Mouse (Mus musculus): ENCODE data around the gene Rfc4. TPM values are rescaled to one million over a fixed set of nuclear protein-coding genes. Genes with fewer than 3 reads are reported as not detected.
"Not testable (repeated sequence)": the region's sequence is repeated elsewhere in the genome, so short reads cannot be mapped to it uniquely, and the experiment has no call there.

Rfc4 gene
- polyA plus RNA-seq, 1 experiment from 2014 or later: 37.1 TPM

- no peak overlapping the region for H3K27ac ChIP-seq (ENCODE audit: low read length)
- peaks cover 6% of the 10 kb centered on the region; the same call in 1 of the 2 replicates for H3K27me3 ChIP-seq (ENCODE audit: control insufficient read depth, insufficient read depth, low read depth, low read length)
- peak overlapping the region; percentile 29 for H3K4me2 ChIP-seq (ENCODE audit: low read length)
- H3K4me1 ChIP-seq (ENCODE audit: control insufficient read depth, insufficient read depth, low read length): peaks cover 4% of the 10 kb centered on the region
- H3K4me3 ChIP-seq (ENCODE audit: low read depth, low read length): no peak overlapping the region; the same call in 1 of the 2 replicates
- peak overlapping the region; percentile 10; the same call in 1 of the 2 replicates for H3K9ac ChIP-seq (ENCODE audit: low read depth, low read length)
- no peaks in the 10 kb centered on the region for H3K9me3 ChIP-seq (replicated peaks; ENCODE audit: control insufficient read depth, low read length, poor library complexity, severe bottlenecking)
- WGBS: 15% methylated on average over 15 of the region's 15 CpGs
- H3K36me3 ChIP-seq (ENCODE audit: control insufficient read depth, insufficient read depth, low read length): no peaks in the 10 kb centered on the region
- no peak for ATAC-seq
Measured at GRCm38 (mm10) chr16:23102340-23103037, 25.0 kb downstream of the Rfc4 start.

- Histone ChIP-seq H3K9me3 (replicated peaks; ENCODE audit: control insufficient read depth, low read length, poor library complexity, severe bottlenecking) (no peaks in the 10 kb centered on the region), H3K27me3 (ENCODE audit: control insufficient read depth, insufficient read depth, low read depth, low read length) (peaks cover 6% of the 10 kb centered on the region; the same call in 1 of the 2 replicates), H3K9ac (ENCODE audit: low read depth, low read length) (peak overlapping the region; percentile 50; the same call in 1 of the 2 replicates), H3K4me1 (ENCODE audit: control insufficient read depth, insufficient read depth, low read length) (peaks cover 4% of the 10 kb centered on the region), H3K4me2 (ENCODE audit: low read length) (peak overlapping the region; percentile 61), H3K36me3 (ENCODE audit: control insufficient read depth, insufficient read depth, low read length) (no peaks in the 10 kb centered on the region), H3K27ac (ENCODE audit: low read length) (no peak overlapping the region), H3K4me3 (ENCODE audit: low read depth, low read length) (no peak overlapping the region)
- ATAC-seq: no peak
- 12% methylated on average over 10 of the region's 10 CpGs for WGBS
Measured at GRCm38 (mm10) chr16:23100613-23101012, 26.9 kb downstream of the Rfc4 start.

- no peaks in the 10 kb centered on the region for H3K9me3 ChIP-seq (replicated peaks; ENCODE audit: control insufficient read depth, low read length, poor library complexity, severe bottlenecking)
- peak overlapping the region; percentile 28 for H3K4me3 ChIP-seq (ENCODE audit: low read depth, low read length)
- peaks cover 6% of the 10 kb centered on the region; the same call in 1 of the 2 replicates for H3K27me3 ChIP-seq (ENCODE audit: control insufficient read depth, insufficient read depth, low read depth, low read length)
- 3% methylated on average over 9 of the region's 9 CpGs for WGBS
- peaks cover 4% of the 10 kb centered on the region for H3K4me1 ChIP-seq (ENCODE audit: control insufficient read depth, insufficient read depth, low read length)
- H3K9ac ChIP-seq (ENCODE audit: low read depth, low read length): peak overlapping the region; percentile 50
- no peak; the same call in 1 of the 2 replicates for ATAC-seq
- no peaks in the 10 kb centered on the region for H3K36me3 ChIP-seq (ENCODE audit: control insufficient read depth, insufficient read depth, low read length)
- no peak overlapping the region for H3K27ac ChIP-seq (ENCODE audit: low read length)
- H3K4me2 ChIP-seq (ENCODE audit: low read length): peak overlapping the region; percentile 61
Measured at GRCm38 (mm10) chr16:23100099-23100575, 27.4 kb downstream of the Rfc4 start.

- Histone ChIP-seq H3K4me3 (ENCODE audit: low read depth, low read length) (peak overlapping the region; percentile 28), H3K9ac (ENCODE audit: low read depth, low read length) (peak overlapping the region; percentile 50; the same call in 1 of the 2 replicates), H3K27ac (ENCODE audit: low read length) (no peak overlapping the region), H3K27me3 (ENCODE audit: control insufficient read depth, insufficient read depth, low read depth, low read length) (peaks cover 6% of the 10 kb centered on the region; the same call in 1 of the 2 replicates), H3K9me3 (replicated peaks; ENCODE audit: control insufficient read depth, low read length, poor library complexity, severe bottlenecking) (no peaks in the 10 kb centered on the region), H3K36me3 (ENCODE audit: control insufficient read depth, insufficient read depth, low read length) (no peaks in the 10 kb centered on the region), H3K4me2 (ENCODE audit: low read length) (peak overlapping the region; percentile 61), H3K4me1 (ENCODE audit: control insufficient read depth, insufficient read depth, low read length) (peaks cover 4% of the 10 kb centered on the region)
- WGBS: 2% methylated on average over 12 of the region's 12 CpGs
- ATAC-seq: no peak
Measured at GRCm38 (mm10) chr16:23099632-23100031, 27.9 kb downstream of the Rfc4 start.

- not testable (repeated sequence) for ATAC-seq
Measured at GRCm38 (mm10) chr16:23098105-23098452, 29.5 kb downstream of the Rfc4 start.

GRCm38 (mm10) chr16:23097290-23098104, 30.0 kb downstream of the Rfc4 start:
- not testable (repeated sequence) for H3K4me1 ChIP-seq (ENCODE audit: control insufficient read depth, insufficient read depth, low read length); H3K9ac ChIP-seq (ENCODE audit: low read depth, low read length); H3K4me3 ChIP-seq (ENCODE audit: low read depth, low read length); H3K27me3 ChIP-seq (ENCODE audit: control insufficient read depth, insufficient read depth, low read depth, low read length); H3K36me3 ChIP-seq (ENCODE audit: control insufficient read depth, insufficient read depth, low read length); ATAC-seq; H3K27ac ChIP-seq (ENCODE audit: low read length); H3K4me2 ChIP-seq (ENCODE audit: low read length); H3K9me3 ChIP-seq (replicated peaks; ENCODE audit: control insufficient read depth, low read length, poor library complexity, severe bottlenecking)
- 85% methylated on average over 8 of the region's 8 CpGs for WGBS

More at GRCm38 (mm10) chr16:23098105-23098452, 29.5 kb downstream of the Rfc4 start:
- WGBS: 97% methylated on average over 1 of the region's 1 CpGs
- not testable (repeated sequence) for H3K9ac ChIP-seq (ENCODE audit: low read depth, low read length); H3K4me1 ChIP-seq (ENCODE audit: control insufficient read depth, insufficient read depth, low read length); H3K36me3 ChIP-seq (ENCODE audit: control insufficient read depth, insufficient read depth, low read length); H3K27me3 ChIP-seq (ENCODE audit: control insufficient read depth, insufficient read depth, low read depth, low read length); H3K27ac ChIP-seq (ENCODE audit: low read length); H3K9me3 ChIP-seq (replicated peaks; ENCODE audit: control insufficient read depth, low read length, poor library complexity, severe bottlenecking); H3K4me2 ChIP-seq (ENCODE audit: low read length); H3K4me3 ChIP-seq (ENCODE audit: low read depth, low read length)

GRCm38 (mm10) chr16:23096886-23097285, 30.7 kb downstream of the Rfc4 start:
- H3K4me2 ChIP-seq (ENCODE audit: low read length); H3K27ac ChIP-seq (ENCODE audit: low read length); H3K9ac ChIP-seq (ENCODE audit: low read depth, low read length); H3K27me3 ChIP-seq (ENCODE audit: control insufficient read depth, insufficient read depth, low read depth, low read length); H3K36me3 ChIP-seq (ENCODE audit: control insufficient read depth, insufficient read depth, low read length); H3K9me3 ChIP-seq (replicated peaks; ENCODE audit: control insufficient read depth, low read length, poor library complexity, severe bottlenecking); ATAC-seq; H3K4me1 ChIP-seq (ENCODE audit: control insufficient read depth, insufficient read depth, low read length); H3K4me3 ChIP-seq (ENCODE audit: low read depth, low read length): not testable (repeated sequence)
- 93% methylated on average over 1 of the region's 1 CpGs for WGBS

- not testable (repeated sequence) for H3K27ac ChIP-seq (ENCODE audit: low read length); H3K4me3 ChIP-seq (ENCODE audit: low read depth, low read length); ATAC-seq; H3K4me1 ChIP-seq (ENCODE audit: control insufficient read depth, insufficient read depth, low read length); H3K9me3 ChIP-seq (replicated peaks; ENCODE audit: control insufficient read depth, low read length, poor library complexity, severe bottlenecking); H3K36me3 ChIP-seq (ENCODE audit: control insufficient read depth, insufficient read depth, low read length); H3K9ac ChIP-seq (ENCODE audit: low read depth, low read length); H3K27me3 ChIP-seq (ENCODE audit: control insufficient read depth, insufficient read depth, low read depth, low read length); H3K4me2 ChIP-seq (ENCODE audit: low read length)
- WGBS: 88% methylated on average over 5 of the region's 5 CpGs
Measured at GRCm38 (mm10) chr16:23095581-23095980, 32.0 kb downstream of the Rfc4 start.

GRCm38 (mm10) chr16:23094136-23094535, 33.4 kb downstream of the Rfc4 start:
- H3K9ac ChIP-seq (ENCODE audit: low read depth, low read length): no peak overlapping the region
- no peaks in the 10 kb centered on the region for H3K9me3 ChIP-seq (replicated peaks; ENCODE audit: control insufficient read depth, low read length, poor library complexity, severe bottlenecking)
- no peaks in the 10 kb centered on the region for H3K36me3 ChIP-seq (ENCODE audit: control insufficient read depth, insufficient read depth, low read length)
- no peak overlapping the region for H3K27ac ChIP-seq (ENCODE audit: low read length)
- 93% methylated on average over 6 of the region's 6 CpGs for WGBS
- H3K4me2 ChIP-seq (ENCODE audit: low read length): no peak overlapping the region
- no peak overlapping the region for H3K4me3 ChIP-seq (ENCODE audit: low read depth, low read length)
- no peak for ATAC-seq
- no peaks in the 10 kb centered on the region for H3K27me3 ChIP-seq (ENCODE audit: control insufficient read depth, insufficient read depth, low read depth, low read length)
- no peaks in the 10 kb centered on the region for H3K4me1 ChIP-seq (ENCODE audit: control insufficient read depth, insufficient read depth, low read length)
